Mouse (Mus musculus): Measurements from ENCODE around the gene Mfsd10. TPM values are rescaled to one million over a fixed set of nuclear protein-coding genes. Genes with fewer than 3 reads are reported as not detected.

The Mfsd10 gene
- 141 and 266 TPM in 2 replicates for polyA plus RNA-seq (2012; rRNA removed)

DNA sequence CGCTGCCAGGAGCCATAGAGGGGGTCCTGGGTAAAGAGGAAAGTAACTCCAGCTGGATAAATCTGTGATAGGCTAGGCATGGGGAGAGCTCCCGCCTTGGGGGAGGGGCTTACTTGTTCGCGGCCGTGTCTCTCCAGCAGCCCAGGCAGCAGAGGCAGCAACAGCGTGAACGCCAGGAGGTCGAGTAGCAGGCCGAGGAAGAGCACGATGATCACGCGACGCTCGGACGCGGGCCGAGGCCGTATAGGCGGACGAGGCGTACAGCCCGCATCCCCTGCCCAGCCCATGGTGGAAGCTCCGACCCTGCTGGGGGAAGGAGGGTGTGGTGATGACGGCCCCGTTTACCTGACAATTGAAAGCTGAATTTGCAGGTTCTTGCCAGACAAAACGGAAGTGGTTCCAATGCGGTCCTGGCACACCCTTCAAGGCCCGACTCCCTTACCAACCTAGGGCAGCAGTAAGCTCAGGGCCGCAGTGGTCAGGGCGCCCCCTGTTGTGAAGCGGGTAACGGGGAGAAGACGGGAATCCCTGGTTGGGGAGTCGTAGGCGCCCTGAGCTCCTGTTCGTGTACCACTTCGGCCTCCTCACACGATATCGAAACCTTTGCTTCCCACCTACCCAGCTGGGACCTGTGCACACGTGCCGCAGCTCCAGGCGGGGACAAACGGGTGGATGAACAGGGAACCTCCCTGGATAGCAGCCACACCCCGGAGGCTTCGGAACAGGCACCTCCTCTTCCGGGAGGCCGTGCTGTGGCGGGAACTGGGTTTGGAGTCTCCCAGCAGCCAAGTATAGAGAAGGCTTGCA, at the start of gene Mfsd10:
Gene Mfsd10 (minus strand): TSS at position 732 of the 807 bp plus-strand sequence.
- TF ChIP-seq POLR2A (IDR thresholded peaks at IDR 0.05; ENCODE audit: borderline replicate concordance, extremely low read depth, insufficient read depth, insufficient read length, poor library complexity, severe bottlenecking) (peak; percentile 42; the same call in 1 of the 2 replicates), CTCF (IDR thresholded peaks at IDR 0.05; ENCODE audit: borderline replicate concordance, extremely low read depth, insufficient read depth, insufficient read length) (peak; percentile 23; the same call in 1 of the 2 replicates)
- peak; percentile 93 for DNase-seq (ENCODE audit: low read depth)

DNA sequence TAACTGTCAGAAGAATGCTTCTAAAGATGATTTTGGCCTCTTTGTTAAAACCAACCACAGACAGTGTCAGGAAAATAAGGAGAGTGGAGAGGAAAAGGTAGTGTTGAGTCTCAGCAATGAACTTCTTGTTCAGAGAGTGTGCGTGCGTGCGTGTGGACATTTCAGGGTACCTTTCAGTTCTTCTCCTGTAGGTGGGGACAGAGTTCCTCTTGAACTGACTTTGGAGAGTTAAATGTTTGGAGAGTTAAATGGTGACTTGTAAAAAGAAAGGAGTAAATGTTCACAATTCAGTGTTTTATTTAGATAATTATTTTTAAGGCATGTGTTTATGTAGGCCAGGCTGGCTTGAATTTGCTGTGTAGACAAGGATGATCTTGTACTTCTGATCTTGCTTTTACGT, 33.3 kb upstream of the Mfsd10 start:
- peak; percentile 7 for DNase-seq (ENCODE audit: low read depth)
- TF ChIP-seq CTCF (IDR thresholded peaks at IDR 0.05; ENCODE audit: borderline replicate concordance, extremely low read depth, insufficient read depth, insufficient read length) (peak; percentile 15; the same call in 1 of the 2 replicates), POLR2A (IDR thresholded peaks at IDR 0.05; ENCODE audit: borderline replicate concordance, extremely low read depth, insufficient read depth, insufficient read length, poor library complexity, severe bottlenecking) (no peak)

DNA sequence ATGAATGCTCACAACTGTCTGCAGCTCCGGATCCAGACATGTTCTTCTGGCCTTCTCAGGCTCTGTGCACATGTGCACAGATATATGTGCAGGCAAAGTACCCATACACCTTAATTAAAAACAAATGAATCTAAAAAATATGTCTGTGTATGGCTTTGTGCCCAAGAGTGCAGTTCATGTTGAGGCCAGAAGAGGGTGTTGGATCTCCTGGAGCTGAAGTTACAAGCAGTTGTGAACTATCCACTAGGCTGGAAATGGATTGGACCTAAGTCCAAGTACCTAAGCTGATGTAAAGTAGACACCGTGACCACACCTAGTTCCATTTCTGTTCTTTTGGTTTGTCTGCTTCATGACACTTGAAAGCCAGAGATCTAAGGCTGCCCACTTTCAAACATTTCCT, 32.5 kb upstream of the Mfsd10 start:
- TF ChIP-seq CTCF (IDR thresholded peaks at IDR 0.05; ENCODE audit: borderline replicate concordance, extremely low read depth, insufficient read depth, insufficient read length) (peak; percentile 7; the same call in 1 of the 2 replicates), POLR2A (IDR thresholded peaks at IDR 0.05; ENCODE audit: borderline replicate concordance, extremely low read depth, insufficient read depth, insufficient read length, poor library complexity, severe bottlenecking) (no peak)
- no peak for DNase-seq (ENCODE audit: low read depth)

DNA sequence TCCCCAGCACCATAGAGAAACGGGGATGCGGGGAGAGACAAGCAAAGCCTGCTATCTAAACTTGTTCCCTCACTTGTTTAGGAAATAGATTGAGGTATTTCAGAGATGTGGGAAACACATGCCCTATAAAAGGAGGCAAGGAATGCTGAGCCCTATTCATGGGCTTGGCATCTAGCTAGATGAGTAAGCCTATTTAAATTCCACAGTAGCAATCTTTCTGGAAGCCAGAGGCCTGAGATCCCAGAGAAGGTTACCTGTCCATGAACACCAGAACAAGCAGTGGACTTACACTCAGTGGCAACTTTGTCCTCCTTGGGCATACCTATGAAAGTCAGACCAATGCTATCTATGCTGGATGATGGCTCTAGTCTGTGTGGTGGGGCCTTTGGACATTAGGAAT, 26.2 kb upstream of the Mfsd10 start:
- DNase-seq (ENCODE audit: low read depth) = no peak
- TF ChIP-seq CTCF (IDR thresholded peaks at IDR 0.05; ENCODE audit: borderline replicate concordance, extremely low read depth, insufficient read depth, insufficient read length) = no peak
- no peak for TF ChIP-seq POLR2A (IDR thresholded peaks at IDR 0.05; ENCODE audit: borderline replicate concordance, extremely low read depth, insufficient read depth, insufficient read length, poor library complexity, severe bottlenecking)

DNA sequence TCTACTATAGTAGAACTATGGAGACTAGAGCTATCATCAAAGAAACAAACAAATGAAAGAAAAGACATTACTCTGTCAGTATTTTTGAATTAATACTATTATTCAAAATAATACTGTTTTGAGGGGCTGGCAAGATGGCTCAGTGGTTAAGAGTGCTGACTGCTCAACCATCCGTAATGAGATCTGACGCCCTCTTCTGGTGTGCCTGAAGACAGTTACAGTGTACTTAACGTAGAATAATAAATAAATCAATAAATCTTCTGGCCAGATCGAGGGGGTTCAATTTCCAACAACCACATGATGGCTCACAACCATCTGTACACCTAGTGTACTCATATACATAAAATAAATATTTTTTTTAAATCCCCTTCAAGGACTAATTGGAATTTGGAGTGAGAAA, 24.9 kb upstream of the Mfsd10 start:
- TF ChIP-seq POLR2A (IDR thresholded peaks at IDR 0.05; ENCODE audit: borderline replicate concordance, extremely low read depth, insufficient read depth, insufficient read length, poor library complexity, severe bottlenecking) = no peak
- TF ChIP-seq CTCF (IDR thresholded peaks at IDR 0.05; ENCODE audit: borderline replicate concordance, extremely low read depth, insufficient read depth, insufficient read length) = no peak
- DNase-seq (ENCODE audit: low read depth) = no peak

DNA sequence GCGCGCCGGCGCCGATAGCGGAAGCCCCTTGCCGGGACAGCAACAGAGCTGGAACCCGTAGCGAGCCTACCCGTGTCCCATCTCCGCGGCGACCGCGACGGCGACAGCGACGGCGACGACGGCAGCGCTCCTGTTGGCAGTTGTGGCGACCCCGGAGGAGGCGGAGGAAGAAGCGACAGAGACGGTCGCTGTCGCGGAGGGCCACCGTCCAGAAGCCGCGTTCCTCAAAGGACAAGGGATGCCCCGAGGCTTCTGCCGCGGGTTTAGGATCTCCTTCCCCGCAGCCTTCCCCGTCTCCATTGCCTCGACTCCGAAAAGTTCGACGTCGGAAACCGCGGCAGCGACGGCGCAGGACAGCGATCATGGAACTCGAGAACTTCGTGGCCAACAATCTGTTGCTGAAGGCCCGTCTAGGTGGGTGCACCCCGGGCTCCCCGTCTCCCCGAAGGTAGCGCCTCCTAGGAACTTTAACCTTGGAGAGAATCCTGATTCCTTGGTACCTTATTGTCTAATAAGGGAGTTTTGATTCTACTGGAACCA, 23.6 kb upstream of the Mfsd10 start:
- no peak for DNase-seq (ENCODE audit: low read depth)
- TF ChIP-seq CTCF (IDR thresholded peaks at IDR 0.05; ENCODE audit: borderline replicate concordance, extremely low read depth, insufficient read depth, insufficient read length) (no peak), POLR2A (IDR thresholded peaks at IDR 0.05; ENCODE audit: borderline replicate concordance, extremely low read depth, insufficient read depth, insufficient read length, poor library complexity, severe bottlenecking) (no peak)

DNA sequence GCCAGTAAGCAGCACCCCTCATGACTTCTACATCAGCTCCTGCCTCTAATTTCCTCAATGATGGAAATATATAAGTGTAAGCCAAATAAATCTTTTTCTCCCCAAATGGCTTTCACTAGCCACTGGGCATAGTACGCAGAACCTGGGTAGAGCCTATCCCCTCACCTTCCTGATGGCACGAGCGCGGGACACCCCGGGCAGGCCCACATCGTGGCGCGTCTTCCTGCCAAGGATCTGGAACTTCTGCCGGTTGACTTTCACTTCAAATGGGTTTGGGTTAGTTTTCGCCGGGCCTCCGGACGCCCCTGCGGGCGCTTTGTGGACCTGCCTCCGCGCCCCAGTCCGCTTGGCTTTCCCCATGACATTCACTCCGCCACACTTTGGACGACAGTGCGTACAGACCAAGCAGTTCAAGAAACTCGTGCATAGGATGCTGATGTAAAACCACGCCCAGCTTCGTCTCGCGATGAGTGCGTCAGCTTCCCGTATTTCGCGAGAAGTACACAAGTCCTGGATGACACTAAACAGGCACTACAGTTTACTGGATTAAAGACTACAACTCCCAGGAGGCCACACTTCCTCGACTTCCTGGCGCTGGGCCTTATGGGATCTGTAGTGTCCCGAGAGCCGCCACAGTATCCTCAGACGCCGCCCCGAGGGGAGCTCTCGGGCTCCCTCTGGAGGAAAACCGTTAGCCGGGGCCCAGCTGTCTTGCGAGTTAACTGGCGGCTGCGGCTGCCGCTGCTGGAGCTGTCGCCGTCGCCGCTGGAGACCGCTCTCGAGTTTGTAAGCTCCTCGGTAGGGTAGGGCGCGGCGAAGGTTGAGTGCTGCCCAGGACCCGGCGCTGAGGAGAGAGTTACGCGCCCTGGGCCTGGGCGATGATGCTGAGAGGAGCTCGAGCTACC, 22.9 kb upstream of the Mfsd10 start, which contains the start of the genes Nop14 and Grk4:
Gene Nop14 (minus strand): TSS at position 463 of the 905 bp plus-strand sequence.
Gene Grk4 (plus strand): TSS at position 694 of the 905 bp plus-strand sequence.
- peak; percentile 100 for DNase-seq (ENCODE audit: low read depth)
- TF ChIP-seq CTCF (IDR thresholded peaks at IDR 0.05; ENCODE audit: borderline replicate concordance, extremely low read depth, insufficient read depth, insufficient read length) (peak; percentile 91), POLR2A (IDR thresholded peaks at IDR 0.05; ENCODE audit: borderline replicate concordance, extremely low read depth, insufficient read depth, insufficient read length, poor library complexity, severe bottlenecking) (peak; percentile 53; the same call in 1 of the 2 replicates)

DNA sequence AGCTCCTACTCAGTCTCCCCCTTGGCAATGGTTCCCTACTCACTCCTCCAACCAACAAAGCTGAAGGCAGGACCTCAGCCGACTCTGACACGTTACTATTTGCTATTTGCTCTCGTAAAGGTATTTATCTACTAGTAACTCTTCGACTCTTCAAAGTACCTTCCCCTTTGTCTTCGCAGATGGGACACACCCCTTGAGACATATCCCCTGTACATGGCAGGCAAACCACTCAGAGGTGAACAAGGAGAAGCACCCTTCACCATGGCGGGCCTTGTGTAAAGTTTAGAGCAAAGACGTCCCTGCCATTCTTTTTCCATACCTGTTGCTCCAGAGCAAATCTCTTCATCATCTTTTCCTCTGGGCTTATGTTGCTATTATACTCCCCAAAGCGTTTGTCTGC, 20.5 kb upstream of the Mfsd10 start:
- DNase-seq (ENCODE audit: low read depth) = no peak
- TF ChIP-seq POLR2A (IDR thresholded peaks at IDR 0.05; ENCODE audit: borderline replicate concordance, extremely low read depth, insufficient read depth, insufficient read length, poor library complexity, severe bottlenecking) (no peak), CTCF (IDR thresholded peaks at IDR 0.05; ENCODE audit: borderline replicate concordance, extremely low read depth, insufficient read depth, insufficient read length) (no peak)

DNA sequence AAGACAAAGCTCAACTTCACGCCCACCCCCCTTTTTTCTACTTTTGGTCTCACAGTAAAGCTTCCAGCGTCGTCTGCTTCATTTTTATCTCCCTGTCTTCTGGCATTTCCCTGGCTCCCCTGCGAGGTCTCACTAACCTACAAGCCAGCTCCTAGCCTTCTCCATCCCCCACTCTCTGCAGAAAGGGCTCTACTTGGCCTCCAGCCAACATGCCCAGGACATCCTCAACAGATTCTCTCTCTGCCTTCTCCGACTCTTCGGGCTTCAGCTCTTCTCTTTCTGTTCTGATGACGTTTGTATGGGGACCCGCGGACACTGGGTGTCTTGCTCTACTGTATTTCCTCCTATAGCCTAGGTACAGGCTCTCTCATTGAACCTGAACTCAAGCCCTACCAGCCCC, 17.9 kb upstream of the Mfsd10 start:
- TF ChIP-seq POLR2A (IDR thresholded peaks at IDR 0.05; ENCODE audit: borderline replicate concordance, extremely low read depth, insufficient read depth, insufficient read length, poor library complexity, severe bottlenecking) = no peak
- no peak for TF ChIP-seq CTCF (IDR thresholded peaks at IDR 0.05; ENCODE audit: borderline replicate concordance, extremely low read depth, insufficient read depth, insufficient read length)

DNA sequence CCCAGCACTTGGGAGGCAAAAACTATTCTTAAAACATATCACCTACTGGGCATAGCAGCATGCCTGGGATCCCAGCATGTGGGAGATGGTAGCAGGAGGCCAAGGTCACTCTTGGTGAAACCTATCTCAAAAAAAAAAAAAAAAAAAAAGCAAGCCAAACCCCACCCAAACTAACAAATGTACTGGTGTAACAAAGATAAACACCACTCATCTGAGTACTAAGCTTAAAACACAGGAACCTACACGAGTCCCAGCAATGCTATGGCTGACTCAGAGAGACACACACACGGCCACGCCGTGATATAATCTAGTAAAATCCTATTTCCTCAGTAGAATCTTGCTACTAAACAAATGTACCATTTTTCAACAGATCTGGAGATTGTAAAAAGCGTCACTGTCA, 15.9 kb upstream of the Mfsd10 start:
- no peak for DNase-seq (ENCODE audit: low read depth)
- TF ChIP-seq CTCF (IDR thresholded peaks at IDR 0.05; ENCODE audit: borderline replicate concordance, extremely low read depth, insufficient read depth, insufficient read length) (no peak), POLR2A (IDR thresholded peaks at IDR 0.05; ENCODE audit: borderline replicate concordance, extremely low read depth, insufficient read depth, insufficient read length, poor library complexity, severe bottlenecking) (no peak)

More for the DNA sequence above, 17.9 kb upstream of the Mfsd10 start:
- no peak for DNase-seq (ENCODE audit: low read depth)

DNA sequence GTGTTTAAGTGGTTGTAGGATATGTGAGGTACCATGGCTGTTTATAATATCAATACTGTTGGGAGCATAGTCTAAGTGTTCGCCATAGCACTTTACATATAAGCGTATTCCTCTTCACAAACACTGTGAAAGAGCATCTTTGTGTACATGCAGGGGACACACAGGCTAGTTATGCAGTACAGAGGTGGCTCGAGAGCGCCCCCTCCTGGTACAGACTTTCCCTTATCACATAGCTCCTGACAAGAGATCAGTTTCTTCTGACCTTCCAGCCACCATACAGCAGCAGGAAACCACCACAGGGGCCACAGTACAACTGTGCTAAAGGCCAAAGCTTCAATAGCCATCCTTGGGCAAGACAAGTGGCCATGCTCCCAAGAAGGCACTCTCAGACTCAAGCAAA, 10.6 kb upstream of the Mfsd10 start:
- TF ChIP-seq CTCF (IDR thresholded peaks at IDR 0.05; ENCODE audit: borderline replicate concordance, extremely low read depth, insufficient read depth, insufficient read length) (peak; percentile 71; the same call in 1 of the 2 replicates), POLR2A (IDR thresholded peaks at IDR 0.05; ENCODE audit: borderline replicate concordance, extremely low read depth, insufficient read depth, insufficient read length, poor library complexity, severe bottlenecking) (no peak)
- DNase-seq (ENCODE audit: low read depth) = peak; percentile 77
